Mouse (Mus musculus): Measurements from ENCODE around the gene Tdo2.

The Tdo2 gene

DNA sequence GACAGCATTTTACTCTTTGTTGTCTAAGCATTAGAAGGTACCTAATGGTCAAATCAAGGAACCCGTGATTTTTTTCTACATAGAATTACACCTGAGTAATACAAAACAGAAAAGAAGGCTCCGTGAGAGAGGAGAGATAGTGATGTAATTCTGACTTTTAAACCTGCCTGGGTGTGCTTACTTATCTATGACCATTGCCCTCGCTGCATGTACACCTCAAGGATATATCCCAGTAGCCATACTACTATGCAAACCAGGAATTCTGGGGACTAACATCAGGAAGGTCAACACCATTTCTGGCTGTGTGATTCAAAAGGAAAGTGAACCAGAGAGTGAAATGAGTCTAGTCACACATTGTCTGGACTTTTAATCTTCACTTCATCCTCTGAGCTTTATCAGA is 33.7 kb downstream of the Tdo2 start:
- DNase-seq (ENCODE audit: low spot score): no peak

DNA sequence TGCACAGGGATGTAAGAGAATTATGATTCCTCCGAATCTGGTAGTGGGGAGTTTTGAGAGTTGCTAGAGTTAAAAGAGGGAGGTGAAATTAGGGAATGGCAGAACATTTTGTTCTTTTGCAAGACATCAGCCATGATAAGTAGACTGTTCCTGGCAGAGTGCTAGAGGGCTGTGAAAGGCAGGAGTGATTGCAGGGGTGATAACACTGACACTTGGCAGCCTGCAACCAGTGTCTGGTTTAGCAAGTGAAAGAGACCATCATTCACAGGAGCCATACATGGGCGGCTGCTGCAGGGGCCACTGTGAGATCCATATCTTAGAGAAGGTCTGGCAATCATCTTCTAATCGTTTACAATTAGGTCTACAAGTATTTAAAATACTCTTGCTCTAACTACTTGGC is 37.1 kb downstream of the Tdo2 start:
- DNase-seq (ENCODE audit: low spot score): no peak

DNA sequence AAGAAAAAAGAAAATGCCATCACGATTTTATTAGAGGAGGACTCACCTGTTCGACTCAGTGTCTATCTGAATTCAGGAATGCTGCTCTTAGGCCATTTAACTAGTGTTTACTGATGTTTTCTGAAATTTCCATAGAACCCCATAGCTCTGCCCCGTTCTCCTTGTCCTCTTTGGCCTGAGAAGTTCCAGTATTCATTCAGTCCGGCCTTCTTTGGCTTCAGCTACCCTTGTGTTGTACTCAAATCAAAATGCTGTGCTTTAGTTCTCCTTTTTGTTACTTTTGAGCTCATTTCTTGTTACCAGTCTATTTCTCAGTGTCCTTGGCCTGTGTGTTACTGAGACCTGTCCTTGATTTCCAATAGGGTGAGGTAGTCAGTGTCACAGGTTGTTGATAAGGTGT is 42.7 kb downstream of the Tdo2 start:
- no peak for DNase-seq (ENCODE audit: low spot score)

DNA sequence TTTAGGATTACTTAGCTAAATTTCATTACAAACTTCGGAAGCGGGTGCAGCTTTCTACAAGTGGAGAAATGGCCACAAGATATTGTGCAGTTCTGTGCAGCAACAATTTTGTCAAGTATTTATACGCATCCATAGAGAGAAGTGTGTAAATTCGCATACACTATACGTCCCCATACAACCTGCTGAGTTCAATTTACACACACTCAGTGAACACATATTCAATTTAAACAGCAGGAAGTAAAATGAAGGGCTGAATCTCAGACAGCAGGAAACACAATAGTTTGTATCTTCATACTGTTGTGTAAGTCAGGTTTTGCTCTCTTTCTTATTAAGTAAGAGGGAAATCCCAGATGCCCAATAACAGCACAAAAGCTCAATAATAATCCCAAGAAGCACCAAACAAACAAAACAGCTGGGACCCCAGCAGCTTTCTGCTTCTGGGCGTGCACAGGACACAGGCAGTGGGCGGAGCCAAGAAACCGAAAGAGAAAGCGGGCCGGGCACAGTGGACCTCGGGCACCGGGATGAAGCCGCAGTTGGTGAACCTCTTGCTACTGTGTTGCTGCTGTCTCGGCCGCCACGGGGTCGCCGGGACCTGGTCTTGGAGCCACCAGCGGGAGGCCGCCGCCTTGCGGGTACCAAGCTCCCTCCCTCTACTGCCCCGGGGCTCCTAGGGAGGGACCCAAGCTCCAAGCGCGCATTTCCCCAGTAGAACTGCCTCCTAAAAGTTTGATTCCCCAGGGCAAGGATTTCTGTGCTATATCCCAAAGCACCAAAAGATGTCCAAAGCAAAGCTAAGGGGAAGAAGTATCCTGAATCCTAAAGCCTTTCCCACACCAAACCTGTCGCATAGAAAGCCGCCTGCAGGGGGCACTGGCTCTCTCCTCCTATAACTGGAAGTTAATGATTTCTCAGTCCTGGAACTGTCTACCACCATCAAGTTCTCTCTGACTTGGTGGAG is 43.6 kb downstream of the Tdo2 start, which contains the start of gene Ctso:
Gene Ctso, plus strand, starts transcription at position 461 of the 961 bp plus-strand sequence.
- DNase-seq (ENCODE audit: low spot score): peak; percentile 78

DNA sequence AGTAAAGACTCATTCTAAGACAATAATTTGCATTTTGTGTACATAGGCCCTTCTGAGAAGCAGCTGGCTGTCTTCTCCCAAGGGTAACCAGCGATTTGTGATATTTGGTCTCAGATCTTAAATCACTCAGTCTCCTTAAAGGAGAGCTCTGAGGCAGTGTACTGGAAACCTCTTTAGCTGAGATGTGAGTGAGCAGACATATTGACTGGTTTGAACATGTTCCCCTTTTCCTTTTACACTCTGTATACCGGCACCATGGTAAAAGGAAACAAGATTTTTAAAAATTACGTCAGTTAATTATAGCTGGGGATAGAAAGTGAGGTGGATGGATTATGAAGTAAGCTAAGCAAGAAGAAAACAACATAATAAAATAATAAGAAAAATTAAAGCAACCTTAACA is 44.3 kb downstream of the Tdo2 start:
- no peak for DNase-seq (ENCODE audit: low spot score)

DNA sequence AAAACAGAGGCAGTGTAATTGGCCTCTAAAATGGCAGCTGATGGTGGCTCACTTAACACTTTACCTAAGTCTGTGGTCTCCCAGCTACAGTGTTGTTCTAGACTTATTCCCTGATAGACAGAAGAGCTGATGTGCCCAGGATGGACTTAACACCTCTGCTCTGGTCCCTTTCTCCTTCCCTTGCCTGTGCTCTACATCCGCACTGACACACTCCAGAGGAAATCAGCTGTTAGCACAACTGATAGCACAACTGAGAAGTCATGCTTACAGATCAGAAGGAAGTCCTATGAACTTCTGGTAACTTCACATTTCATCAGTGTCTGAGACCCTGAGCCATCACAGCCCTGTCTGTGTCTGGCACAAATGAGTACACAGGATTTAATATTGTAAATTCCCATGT is 46.9 kb downstream of the Tdo2 start:
- DNase-seq (ENCODE audit: low spot score): no peak

DNA sequence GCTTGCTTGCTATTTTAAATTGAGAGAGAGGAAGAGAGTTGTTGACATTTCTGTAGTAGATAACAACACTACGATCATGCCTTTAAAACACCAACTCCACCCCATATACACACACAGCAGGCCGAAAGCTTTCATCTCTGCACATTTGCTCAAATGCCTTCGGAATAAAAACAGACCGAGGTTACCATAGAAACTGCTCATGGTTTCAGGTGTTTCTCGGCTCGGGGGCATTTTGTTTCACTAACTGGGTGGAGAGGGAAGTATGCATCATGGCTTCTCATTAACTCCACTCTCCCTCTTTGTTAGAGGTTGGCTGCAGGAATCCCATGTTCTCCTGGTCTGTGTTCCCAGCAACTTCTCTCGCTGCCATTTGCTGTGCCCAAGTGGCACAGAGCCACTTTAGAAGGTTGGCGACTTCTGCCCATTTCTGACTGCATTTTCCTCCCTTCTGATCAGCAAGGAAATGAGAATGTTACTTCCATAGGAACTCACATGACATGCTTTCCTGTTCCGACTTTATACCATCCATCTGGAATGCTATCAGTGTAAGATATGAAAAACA is 49.2 kb downstream of the Tdo2 start:
- no peak for DNase-seq (ENCODE audit: low spot score)

DNA sequence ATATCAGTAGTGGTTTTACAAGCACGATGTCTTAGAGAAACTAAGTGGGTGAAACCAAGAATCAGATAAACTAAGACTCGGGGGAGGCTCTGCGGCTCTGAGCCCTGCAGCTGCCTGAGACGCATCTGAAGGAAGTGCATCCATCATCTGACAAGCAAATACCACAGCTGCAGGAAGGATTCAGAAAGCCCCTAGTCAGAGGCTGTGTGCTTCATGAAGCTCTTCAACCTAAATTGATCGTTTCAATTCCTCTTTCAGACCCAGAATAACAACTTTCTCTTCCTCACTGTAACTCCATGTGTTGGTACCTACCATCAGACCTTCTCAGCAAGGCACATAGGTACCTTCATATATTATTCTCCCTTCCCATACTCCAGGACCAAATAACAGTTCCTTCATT is 50.1 kb downstream of the Tdo2 start:
- DNase-seq (ENCODE audit: low spot score): no peak

DNA sequence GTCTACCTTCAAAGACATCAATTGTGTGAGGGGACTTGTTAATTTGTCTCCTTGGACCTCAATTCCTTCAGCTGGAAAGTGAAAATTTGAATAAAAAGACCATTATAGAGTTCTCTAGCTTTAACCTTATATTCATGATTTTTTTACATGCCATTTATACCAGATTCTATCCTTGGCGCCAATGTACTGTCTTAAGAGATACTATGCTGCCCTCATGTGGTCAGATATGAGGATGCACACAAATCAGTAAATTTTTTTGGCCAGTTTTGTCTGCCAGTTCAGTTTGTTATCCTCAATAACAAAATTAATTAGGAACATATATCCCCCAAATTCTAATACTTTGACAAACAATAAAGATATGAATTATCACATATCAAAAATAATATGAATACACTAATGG is 51.1 kb downstream of the Tdo2 start:
- DNase-seq (ENCODE audit: low spot score): peak; percentile 82

DNA sequence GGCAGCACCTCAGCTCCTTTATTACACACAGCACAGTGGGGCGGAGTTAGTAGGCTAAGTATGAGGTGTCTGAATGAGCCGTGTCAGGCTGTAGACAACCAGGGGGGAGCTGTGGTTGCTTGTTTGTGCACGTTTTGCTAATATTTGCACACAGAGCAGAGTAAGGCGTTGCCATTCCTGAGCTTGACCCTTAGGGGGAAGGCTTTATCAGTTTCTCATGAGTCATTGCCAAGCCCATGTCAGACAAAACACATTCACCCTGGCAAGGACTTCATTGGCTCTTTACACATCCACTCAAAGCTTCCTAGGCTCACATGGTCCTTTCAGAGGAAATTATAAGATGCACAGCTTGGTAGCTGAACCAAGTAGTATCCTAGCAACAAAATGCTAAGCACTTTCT is 53.1 kb downstream of the Tdo2 start:
- DNase-seq (ENCODE audit: low spot score): no peak

DNA sequence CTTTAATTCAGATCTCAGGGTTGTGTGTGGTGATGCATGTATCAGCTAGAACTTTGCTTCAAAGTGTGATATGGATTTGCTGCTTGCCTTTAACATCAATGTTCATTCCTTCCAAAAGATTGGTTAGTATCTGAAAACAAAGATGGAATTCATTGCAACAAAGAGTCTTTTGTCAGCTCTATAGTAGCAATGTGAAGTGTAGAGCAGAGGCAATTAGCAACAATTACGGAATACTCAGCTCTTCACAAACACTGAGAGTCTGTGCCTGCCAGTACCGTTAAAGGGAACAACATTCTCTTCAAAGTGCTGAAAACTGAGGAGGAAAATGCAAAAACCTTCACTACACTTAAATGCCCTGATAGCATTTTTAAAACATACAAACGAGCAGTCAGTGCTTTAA is 56.3 kb downstream of the Tdo2 start:
- DNase-seq (ENCODE audit: low spot score): no peak

DNA sequence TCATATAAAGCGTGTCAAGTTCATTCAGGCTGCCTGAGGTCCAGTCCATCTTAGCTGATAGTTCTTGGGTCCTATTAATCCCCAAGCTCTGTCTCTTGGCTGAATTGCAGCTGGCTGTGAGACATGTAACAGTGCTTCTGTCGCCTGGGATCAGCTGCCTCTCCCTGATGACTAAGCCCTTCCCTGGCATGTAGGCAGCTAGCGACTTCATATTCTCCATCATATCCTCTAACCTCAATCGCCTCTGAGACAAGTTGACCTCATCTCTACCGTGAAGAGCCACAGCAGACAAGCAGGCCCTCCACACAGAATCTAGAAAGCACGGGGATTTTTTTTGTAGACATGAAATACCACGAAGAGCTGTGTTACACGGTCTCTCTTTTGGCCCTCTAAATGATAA is 57.8 kb downstream of the Tdo2 start:
- no peak for DNase-seq (ENCODE audit: low spot score)

DNA sequence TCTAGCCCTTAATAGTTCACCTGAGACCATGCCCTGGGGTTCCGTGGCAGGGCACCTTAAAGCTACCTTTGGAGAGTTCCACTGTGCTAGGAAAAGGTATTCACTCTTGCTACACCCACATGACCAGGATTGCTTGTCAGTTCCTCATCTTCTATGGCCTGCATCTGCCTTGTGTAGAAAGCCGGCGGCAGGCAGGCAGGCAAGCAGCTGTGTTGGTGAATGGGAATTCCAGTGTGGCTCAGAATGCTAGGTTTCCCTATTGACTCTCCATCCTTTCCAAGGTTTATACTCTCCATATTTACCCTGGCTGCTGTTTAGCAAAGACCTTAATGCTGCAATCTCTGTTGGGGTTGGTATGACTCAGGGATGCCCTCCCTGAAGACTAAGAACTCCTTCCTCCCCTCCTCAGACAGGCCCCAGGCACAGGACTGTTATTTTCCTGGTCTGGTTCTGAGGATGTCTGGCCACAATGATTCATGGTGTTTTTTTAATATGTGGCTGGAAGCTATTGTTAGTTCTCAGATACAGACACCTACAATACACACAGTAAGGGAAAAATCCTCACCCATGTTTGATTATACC is 58.6 kb downstream of the Tdo2 start:
- DNase-seq (ENCODE audit: low spot score): no peak

DNA sequence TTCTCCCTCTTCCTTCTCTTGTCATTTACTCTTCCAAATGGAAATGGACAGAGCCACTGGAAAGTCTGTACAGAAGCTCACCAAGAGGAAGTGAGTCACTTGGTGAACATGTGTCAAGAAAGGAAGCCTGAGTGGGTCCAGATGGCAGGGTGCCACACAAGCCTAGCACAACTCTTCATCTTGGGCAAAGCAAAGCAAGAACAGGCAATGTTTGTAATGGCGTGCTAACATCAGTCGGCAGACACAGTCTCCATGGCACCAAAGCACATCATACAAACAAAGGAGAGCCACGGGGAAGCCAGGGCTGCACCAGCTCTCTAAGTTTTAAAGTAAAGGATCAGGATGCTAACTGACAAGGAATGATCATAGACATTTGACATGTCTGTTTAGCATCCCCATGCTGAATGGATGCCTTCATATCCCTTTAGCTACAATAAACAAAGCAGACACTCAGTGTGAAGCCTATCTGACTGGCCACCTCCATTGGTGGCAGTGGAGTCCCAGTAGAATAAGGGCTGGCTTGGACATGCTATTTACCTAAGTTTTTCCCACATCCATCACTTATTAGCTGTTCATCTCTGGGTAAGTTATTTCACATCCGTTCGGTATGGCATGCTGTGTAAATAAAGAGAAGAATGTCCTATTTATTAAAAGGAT is 59.8 kb downstream of the Tdo2 start:
- DNase-seq (ENCODE audit: low spot score): no peak

DNA sequence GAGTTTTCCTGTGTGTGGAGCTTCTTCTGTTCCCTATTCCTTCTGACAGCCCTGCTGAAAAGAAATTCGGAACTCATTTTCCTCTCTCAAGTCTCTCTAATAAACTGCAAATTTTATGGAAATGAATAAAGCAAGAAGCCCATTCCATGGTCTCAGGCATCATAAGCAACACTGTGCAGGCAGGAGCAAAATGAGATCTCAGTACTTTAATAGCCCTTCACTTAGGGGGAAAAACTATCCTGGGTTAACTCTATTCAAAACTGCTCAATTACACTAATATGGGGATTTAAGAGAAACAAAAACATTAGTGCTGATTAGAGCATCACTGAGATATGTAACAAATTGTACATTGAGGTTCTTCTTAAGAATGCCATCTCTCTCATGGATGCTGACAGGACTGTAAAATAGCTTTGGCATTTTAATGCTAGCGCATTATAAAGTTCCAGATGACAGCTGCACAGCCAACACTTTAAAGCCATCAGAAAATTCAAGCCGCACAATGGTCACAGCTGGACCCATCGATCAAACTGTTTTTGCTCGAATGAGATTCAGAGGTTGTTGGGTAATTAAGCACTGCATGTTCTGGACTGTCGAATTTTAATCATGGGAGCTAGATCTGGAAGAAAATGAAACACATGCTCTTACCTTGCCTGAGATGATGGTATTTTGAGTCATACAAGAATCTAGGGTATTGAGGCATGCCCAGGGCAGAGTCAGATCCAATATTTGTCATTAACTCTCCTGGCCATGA is 65.5 kb downstream of the Tdo2 start:
- DNase-seq (ENCODE audit: low spot score): no peak
